Mouse (Mus musculus): ENCODE measurements around the gene Arl4d.
"Not testable (repeated sequence)": the region's sequence is repeated elsewhere in the genome, so short reads cannot be mapped to it uniquely, and the experiment has no call there.

Arl4d gene

DNA sequence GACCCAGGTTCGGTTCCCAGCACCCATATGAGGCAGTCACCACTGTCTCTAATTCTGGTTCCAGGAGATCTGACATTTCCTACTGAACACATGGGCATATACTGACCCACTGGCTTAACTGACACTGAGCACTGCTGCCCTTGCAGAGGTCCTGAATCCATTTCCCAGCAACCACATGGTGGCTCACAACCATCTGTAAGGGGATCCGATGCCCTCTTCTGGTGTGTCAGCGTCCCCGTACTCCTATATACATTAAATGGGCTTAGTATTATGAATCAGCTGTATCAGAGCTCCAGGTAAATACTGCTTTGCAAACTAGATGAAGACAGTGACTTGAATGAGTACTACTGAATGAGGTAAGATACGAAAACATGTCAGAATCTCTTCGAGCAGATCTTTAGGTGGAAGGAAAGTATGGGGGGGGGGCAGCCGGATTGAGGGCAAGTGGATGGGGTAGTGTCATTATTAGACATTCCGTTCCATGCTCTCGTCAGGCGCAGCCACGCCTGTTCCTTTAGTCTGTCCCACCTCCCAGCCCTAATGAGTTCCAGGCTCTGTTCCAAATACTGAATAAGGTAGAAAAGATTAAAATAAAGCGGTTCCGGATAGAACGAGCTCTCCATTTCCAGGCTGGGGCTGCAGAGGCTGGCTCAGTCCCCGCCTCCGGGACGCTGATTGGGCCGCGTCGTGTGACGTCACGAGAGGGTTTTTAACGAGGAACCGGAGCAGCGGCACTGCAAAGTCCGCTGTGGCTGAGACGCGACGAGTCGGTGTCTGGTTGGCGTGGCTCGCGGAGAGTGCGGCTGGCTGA, at the start of gene Arl4d:
Gene Arl4d (plus strand): TSS at position 717 of the 811 bp plus-strand sequence.
- peak; percentile 91 for DNase-seq (ENCODE audit: low spot score)

DNA sequence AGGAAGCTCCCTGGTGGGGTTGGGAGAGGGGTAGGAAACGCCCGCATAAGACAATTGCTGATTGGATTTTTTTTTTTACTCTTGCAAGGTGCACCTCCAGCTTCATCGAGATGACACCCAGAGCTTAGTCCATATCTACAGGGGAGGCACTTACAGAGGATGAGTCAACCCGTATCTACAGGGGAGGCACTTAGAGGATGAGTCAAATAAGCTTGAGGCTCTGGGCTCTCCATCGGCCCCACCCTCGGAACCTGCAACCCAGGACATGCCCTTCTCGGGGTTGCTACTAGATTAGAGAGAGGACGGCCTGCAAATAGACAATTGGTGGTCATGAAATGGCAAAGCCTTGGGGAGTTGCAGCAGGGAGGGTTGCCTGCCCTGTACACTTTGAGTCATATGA, 49.2 kb upstream of the Arl4d start:
- DNase-seq (ENCODE audit: low spot score), result no peak

GRCm38 (mm10) chr11:101616948-101617767, 48.2 kb upstream of the Arl4d start:
- DNase-seq (ENCODE audit: low spot score), result no peak

DNA sequence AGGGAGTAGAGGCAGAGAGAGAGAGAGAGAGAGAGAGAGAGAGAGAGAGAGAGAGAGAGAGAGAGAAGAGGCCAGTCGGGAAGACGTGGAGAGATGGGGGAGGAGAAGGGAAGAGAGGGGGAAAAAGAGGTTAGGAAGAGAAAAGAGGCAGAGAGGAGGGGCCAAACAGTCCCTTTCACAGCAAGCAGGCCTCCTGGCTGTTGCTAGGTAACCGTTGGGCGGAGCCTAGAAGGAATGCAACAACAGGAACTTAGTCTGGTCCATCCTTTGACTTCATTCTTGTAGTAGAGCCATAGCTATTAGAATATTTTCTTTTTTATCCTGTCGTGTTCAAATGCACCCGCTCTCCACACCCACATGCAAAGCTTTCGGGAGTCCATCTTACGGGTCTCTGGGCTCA, 47.5 kb upstream of the Arl4d start:
- DNase-seq (ENCODE audit: low spot score), result no peak

DNA sequence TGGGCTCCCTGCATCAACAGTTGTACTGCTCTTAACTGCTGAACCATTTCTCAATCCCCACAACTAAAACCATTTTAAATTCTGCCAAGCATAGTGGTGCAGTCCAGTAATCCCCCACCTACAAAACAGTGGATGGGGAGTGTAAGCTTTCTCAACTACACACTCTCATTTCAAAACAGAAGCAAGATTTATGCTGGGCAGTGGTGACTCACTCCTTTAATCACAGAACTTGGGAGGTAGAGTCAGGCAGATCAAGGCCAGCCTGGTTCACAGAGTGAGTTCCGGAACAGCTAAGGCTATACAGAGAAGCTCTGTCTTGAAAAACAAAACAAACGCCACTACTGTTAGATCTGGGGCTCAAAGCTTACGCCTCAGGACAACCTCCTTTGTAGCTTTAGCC, 46.7 kb upstream of the Arl4d start:
- DNase-seq (ENCODE audit: low spot score), result no peak

DNA sequence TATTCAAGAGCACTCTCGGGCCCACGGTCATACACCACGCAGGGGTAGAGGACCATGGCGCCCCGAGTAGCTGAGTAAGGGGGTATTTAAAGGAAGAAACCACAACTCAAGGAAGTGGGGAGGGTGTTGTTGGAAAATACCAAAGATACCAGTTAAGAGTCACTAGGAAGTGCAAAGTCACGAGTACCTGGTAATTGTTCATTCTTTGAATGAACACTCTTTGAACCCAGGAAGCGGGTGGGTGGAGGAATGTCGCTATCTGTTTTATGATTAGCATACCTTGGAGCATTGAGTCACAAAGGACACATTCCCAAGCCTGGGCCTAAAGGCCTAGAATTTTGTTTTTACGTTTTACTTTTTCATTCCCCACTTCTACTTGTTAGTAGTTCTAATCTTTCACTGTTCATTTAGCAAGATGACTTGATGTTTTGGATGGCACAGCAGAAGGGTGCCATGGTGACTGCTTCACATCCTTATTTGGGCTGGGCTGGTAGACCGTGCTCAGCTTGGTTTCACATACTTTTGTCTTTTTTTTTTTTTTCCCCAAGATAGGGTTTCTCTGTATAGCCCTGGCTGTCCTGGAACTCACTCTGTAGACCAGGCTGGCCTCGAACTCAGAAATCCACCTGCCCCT, 45.2 kb upstream of the Arl4d start:
- DNase-seq (ENCODE audit: low spot score), result not testable (repeated sequence)

GRCm38 (mm10) chr11:101626649-101626994, 38.7 kb upstream of the Arl4d start:
- no peak for DNase-seq (ENCODE audit: low spot score)

DNA sequence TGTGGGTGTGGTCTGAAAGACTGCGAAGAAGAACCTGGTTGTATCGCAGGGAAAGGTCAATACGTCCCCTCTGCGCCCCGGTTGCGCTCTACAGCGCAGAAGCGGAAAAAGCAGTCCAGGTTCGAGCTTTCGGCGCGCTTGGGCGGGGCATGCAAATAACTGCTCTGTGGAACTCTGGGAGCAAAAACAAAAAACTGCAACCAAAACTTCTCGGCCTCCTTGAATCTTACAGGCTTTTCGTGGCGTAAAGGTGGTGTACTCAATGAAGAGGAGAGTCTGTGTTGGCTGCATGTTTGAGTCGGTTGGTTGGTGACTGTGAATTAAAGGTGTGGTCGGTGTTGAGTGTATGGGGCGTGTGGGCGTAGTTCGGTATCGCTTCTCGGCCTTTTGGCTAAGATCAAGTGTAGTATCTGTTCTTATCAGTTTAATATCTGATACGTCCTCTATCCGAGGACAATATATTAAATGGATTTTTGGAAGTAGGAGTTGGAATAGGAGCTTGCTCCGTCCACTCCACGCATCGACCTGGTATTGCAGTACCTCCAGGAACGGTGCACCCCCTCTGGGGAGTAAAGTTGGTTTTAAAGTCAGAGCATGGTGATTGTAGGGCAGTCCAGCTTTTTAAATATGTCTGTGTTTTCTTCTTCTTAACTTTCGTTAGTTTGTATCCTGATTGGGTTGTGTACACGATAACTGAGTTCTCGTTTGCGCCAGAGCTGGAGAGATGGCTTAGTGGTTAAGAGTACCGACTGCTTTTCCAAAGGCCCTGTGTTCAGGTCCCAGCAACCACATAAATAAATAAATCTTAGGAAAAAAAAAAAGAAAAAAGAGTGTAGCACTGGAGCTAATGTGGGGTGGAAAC, 38.1 kb upstream of the Arl4d start, which contains the start of gene Rdm1:
Gene Rdm1 (plus strand): TSS at position 201 of the 862 bp plus-strand sequence.
- DNase-seq (ENCODE audit: low spot score), result peak; percentile 34

DNA sequence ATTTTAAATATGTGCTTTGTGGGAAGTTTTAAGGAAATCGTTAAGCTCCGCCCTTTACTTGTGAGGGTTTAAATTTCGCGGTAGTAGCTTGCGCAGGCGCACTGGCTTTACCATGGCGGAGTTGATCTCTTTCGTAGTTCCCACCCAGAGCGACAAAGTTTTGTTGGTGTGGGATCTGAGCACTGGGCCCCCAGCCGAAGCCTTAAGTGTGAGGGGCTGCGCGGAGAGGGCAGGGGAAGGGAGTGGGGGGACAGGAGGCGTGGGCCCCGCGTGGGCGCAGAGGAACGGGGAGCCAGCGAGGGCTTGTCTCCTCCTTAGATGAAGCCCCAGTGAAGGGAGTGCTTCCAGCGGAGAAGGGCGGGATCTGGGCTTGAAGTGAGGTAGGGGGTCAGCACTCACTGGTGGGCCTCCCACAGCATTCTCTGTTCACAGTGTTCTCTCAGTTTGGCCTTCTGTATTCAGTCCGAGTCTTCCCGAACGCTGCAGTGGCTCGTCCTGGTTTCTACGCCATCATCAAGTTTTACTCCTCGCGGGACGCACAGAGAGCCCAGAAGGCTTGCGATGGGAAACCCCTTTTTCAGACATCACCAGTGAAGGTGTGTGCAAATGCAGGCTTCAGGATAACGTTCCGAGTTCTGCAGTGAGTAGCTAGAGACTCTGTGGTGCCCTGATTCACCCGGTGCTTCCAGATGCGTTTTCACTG, 37.3 kb upstream of the Arl4d start:
- DNase-seq (ENCODE audit: low spot score), result peak; percentile 70

GRCm38 (mm10) chr11:101628733-101629417, 36.5 kb upstream of the Arl4d start:
- not testable (repeated sequence) for DNase-seq (ENCODE audit: low spot score)

- DNase-seq (ENCODE audit: low spot score), result no peak
Measured at GRCm38 (mm10) chr11:101635660-101636059, 29.7 kb upstream of the Arl4d start.

GRCm38 (mm10) chr11:101639761-101640160, 25.6 kb upstream of the Arl4d start:
- DNase-seq (ENCODE audit: low spot score), result no peak

DNA sequence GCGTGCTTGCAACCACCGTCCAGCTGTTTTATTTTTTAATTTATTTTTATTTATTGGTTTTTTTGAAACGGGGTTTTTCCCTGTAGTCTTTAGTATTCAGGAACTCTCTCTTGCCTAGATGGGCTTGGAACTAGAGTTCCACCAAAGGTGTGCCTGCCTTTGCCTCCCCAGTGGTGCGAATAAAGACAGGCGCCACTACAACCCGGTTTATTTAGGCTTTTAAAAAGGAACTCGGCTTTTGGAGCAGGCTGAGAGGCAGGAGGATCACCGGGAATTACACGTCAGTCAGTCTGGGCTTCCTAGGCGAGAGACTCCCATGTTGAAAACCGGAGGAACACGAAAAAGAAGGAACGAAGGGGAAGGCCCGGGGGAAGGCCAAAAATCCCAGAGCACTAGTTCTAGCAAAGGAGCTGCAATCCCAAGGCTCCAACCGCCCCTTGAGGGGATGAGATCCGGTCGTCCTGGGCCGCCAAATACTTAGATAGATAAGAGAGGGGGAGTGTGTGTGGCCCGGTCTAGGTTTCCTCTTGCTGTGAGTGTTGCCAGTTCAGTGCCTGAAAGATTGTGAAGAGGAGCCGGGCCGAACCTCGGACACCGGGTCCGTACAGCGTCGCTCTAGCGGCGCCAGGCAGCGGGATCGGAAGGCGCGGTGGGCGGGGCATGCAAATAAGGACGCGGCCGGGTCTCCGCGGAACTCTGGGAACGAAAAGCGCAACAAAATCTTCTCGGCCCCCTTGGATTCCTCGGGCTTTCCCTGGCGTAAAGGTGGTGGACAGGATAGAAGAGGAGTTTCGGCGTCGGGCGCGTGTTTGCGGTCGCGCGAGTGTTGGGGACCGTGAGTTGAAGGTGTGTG, 24.3 kb upstream of the Arl4d start:
- DNase-seq (ENCODE audit: low spot score), result peak; percentile 41

DNA sequence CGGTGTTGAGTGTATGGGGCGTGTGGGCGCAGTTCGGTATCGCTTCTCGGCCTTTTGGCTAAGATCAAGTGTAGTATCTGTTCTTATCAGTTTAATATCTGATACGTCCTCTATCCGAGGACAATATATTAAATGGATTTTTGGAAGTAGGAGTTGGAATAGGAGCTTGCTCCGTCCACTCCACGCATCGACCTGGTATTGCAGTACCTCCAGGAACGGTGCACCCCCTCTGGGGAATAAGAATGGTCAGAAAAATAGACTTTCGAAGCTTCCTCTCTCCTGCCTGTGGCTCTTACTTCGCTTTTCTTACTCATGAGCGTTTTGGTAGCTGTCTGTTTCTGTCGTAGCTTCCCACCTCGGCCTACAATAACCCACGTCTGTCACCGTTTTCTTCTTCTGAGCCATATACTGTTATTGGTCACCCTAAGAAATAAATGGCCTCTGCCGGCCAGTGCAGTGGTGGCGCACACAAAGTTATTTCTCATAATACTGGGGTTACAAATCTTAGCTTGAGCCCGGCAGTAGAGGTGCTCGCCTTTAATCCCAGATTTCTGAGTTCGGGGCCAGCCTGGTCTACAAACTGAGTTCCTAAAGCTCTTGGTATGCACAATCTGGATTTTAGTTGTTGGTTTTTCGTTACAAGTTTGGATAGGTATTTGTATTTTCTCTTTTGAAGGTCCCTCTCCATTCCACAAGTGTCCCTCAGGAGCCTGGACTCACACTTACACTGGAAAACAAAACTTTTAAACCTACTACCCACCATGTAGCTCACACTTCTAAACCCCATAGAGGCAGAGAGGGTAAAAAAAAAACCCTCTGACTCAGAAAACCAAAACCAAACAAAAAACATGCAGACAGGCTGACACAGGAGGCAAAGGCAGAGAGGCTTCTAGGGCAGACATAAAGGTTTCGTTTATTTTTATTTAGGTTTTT, 23.4 kb upstream of the Arl4d start:
- not testable (repeated sequence) for DNase-seq (ENCODE audit: low spot score)

- DNase-seq (ENCODE audit: low spot score), result no peak
Measured at GRCm38 (mm10) chr11:101642931-101643330, 22.4 kb upstream of the Arl4d start.

DNA sequence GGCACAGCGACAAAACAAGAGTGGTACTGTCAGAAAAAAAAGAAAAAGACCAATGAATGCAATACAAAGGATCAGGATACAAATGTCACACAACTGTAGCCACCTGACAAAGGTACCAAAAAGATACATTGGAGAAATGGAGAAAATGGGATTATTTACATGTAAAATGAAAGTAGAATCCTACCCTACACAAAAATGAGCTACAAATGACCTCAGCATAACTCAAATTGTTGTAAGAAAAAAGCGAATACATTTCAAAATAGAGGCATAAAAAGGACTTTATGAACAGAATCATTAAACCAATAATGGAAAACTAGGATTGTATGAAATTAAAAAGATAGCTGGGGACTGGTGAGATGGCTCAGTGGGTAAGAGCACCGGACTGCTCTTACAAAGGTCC, 20.8 kb upstream of the Arl4d start:
- no peak for DNase-seq (ENCODE audit: low spot score)

DNA sequence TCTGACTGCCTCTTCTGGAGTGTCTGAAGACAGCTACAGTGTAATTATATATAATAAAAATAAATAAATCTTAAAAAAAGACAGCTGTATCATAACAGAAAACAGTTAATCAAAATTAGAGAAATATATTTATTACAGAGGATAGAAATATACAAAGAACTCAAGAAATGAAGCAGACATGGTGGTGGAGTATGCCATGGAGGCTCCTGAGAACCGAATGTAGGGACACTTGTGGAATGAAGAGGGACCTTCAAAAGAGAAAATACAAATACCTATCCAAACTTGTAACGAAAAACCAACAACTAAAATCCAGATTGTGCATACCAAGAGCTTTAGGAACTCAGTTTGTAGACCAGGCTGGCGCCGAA, 20.3 kb upstream of the Arl4d start:
- DNase-seq (ENCODE audit: low spot score), result not testable (repeated sequence)

Data from urinary bladder, postnatal 10 days (tissue).